Mouse (Mus musculus) adrenal gland (tissue): ENCODE measurements around the gene Nr1i3.

Experiments
- intact Hi-C: fragments of 180-260 bp; cut with DNase I; formaldehyde crosslinking; loops from one replicate; pipeline ENCODE4 v1.15.1; 2025

Nr1i3 gene

DNA sequence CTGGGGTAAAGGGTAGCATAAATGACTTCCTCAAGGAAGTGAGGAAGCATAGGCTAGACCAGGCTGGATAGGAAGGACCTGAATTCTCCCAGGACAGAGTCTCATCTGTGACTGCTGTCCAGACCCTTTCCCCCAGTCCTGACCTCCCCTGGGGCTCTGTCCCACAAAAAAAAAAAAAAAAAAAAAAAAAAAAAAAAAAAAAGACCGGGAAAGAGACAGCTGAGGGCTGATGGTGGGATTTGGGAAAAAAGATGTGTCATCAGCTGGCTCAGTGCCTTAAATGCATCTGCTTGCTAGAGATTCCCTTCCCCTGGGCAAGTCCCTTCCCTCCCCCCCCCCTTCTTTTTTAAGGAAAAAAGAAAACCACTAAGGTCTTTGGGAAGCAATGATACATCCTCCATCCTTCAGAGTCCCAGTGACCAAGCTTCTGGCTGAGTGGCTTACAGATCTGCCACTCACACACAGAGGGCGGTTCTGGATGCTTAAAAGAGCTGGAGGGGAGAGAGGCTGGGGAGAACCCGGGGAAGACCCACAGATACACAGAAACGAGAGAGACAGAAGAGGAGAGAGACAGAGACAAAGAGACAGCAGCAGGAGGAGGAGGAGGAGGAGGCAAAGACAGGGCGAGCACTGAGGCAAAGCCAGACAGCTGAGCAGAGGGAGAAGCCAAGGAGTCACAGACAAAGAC, 36.3 kb downstream of the Nr1i3 start, which contains the start of gene Adamts4:
Gene Adamts4, plus strand, starts transcription at position 509 of the 688 bp plus-strand sequence.
- intact Hi-C loops = no loop called here

DNA sequence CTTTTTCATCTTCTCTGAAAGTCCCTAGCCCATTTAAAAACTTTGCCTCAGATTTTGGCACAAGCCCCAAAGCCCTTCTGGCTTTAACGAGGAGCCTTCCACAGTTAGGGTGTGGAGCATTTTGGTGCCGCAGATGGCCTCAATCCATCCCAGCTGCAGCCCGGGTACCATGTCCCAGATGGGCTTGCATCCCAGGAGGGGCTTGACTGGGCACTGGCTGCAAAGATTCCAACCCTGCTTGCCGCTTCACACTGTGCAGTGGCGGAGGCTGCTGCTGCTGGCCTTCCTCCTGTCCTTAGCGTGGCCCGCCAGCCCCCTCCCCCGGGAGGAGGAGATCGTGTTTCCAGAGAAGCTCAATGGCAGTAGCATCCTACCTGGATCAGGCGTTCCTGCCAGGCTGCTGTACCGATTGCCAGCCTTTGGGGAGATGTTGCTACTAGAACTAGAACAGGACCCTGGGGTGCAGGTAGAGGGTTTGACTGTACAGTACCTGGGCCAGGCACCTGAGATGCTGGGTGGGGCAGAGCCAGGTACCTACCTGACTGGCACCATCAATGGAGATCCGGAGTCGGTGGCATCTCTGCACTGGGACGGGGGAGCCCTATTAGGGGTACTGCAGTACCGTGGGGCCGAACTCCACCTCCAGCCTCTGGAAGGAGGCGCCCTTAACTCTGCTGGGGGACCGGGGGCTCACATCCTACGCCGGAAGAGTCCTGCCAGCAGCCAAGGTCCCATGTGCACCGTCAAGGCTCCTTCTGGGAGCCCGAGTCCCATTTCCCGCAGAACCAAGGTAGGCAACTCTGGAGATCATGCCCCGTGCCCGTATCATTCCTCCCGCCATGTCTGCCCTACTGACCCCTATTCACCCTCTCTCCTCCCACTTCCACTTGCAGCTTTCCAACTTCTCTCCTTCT, 37.2 kb downstream of the Nr1i3 start, which contains the start of gene Ndufs2:
Gene Ndufs2, minus strand, starts transcription at position 709 of the 914 bp plus-strand sequence.
- intact Hi-C loops = no loop called here

DNA sequence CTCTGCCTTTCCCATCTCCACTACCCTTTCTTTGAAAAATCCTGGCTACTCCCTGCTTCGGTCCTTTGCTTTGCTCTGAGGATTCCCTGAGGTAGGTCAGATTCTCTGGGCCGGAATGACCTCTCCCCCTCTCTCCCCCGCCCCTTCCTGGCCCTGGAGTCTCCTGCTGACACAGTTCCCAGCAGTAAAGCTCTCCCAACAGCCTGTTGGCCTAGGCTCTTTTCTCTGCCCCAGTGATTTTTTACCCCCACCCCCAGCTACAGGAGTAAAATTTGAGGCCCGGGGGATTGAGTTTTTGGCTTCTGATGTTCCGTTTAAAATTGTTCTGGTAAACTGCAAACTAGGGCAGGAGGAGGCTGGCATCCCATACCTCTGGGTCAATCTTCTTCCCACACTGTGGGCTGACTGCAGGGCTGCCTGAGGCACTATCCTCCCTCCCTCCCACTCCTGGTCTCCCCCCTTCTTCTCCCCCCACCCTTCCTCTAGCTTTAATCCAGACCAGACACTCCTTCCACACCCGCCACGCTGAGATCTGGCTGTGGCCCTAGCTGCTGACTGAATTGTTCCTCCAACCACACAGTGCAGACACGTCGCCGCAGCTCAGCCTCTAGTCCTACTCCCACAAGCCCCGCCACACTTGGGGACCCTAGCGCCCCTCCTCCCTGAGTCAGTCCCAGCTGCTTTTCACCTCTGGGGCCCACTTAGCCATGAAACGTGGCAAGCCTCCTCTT, 38.0 kb downstream of the Nr1i3 start:
- intact Hi-C loops = no loop called here

DNA sequence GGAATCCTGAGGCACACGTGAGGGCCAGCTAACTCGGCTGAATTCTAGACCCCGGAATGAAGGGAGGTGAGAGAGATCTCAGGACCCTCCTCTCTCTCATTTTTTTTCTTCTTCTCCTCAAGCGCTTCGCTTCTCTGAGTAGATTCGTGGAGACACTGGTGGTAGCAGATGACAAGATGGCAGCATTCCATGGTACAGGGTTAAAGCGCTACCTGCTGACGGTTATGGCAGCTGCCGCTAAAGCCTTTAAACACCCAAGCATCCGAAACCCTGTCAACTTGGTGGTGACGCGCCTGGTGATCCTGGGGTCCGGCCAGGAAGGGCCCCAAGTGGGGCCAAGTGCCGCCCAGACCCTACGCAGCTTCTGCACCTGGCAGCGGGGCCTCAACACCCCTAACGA, 38.6 kb downstream of the Nr1i3 start:
- intact Hi-C loops = no loop called here

DNA sequence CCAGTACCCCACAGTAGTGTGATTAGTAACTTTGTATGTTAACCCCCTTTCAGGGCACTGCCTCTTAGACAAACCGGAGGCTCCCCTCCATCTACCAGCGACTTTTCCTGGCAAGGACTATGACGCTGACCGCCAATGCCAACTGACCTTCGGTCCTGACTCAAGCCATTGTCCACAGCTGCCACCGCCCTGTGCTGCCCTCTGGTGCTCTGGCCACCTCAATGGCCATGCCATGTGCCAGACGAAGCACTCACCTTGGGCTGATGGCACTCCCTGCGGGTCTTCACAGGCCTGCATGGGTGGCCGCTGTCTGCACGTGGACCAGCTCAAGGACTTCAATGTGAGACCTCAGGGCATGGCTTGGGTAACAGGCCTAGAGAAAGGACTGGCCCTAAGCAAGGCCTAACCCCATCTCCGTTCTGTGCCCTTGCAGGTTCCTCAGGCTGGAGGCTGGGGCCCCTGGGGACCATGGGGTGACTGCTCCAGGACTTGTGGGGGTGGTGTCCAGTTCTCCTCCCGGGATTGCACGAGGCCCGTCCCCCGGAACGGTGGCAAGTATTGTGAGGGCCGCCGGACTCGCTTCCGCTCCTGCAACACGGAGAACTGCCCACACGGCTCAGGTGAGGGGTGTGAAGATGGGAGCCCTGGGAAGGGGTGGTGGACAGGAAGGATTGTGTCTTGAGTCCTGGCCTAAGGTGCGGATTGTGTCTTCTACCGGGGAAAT, 42.5 kb downstream of the Nr1i3 start:
- intact Hi-C loops = loop anchor here (2.0 kb wide), 2 partner anchors 137 to 145 kb away; no protein-coding TSS in a partner anchor

DNA sequence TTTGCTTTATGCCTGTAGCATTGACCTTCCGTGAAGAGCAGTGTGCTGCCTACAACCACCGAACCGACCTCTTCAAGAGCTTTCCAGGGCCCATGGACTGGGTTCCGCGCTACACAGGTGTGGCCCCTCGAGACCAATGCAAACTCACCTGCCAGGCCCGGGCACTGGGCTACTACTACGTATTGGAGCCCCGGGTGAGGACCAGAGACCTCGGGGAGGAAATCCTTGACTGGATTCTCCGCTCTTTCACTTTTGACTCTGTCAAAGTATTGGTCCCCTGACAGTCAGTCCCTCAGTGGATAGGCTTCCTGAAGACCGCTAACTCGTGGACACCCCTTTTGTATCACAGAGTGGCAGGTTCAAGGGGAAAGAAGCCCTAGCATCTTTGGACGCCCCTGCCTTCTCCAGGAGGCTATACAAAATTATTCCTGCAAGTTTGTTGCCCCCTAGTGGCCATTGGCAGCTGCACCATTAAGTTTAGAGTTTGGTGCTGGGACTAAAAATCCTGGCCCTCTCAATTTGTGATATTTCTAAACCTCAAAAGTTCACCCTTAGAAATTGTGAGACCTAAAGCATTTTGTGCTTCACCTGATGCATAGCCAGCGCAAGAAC, 43.3 kb downstream of the Nr1i3 start:
- intact Hi-C loops = loop anchor here (1.0 to 2.0 kb wide), 3 partner anchors 35 to 146 kb away; partner anchors contain the start of gene Tomm40l

DNA sequence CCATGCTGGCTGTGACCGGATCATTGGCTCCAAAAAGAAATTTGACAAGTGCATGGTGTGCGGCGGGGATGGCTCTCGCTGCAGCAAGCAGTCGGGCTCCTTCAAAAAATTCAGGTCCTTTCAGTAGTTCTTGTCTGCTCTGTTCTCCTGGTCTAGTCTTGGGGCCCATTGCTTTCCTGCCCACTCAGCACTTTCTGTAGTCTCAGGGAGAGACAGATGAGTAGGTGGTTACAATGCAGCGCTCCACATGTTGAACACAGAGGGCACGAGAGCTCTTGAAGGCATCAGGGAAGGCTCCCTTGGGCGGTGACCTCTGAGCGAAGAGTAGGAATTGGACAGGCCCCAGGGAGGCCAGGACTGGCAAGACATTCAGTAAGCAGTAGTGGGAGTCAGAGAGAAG, 44.0 kb downstream of the Nr1i3 start:
- intact Hi-C loops = loop anchor here (1.0 to 2.0 kb wide), 3 partner anchors 35 to 147 kb away; partner anchors contain the start of gene Tomm40l

DNA sequence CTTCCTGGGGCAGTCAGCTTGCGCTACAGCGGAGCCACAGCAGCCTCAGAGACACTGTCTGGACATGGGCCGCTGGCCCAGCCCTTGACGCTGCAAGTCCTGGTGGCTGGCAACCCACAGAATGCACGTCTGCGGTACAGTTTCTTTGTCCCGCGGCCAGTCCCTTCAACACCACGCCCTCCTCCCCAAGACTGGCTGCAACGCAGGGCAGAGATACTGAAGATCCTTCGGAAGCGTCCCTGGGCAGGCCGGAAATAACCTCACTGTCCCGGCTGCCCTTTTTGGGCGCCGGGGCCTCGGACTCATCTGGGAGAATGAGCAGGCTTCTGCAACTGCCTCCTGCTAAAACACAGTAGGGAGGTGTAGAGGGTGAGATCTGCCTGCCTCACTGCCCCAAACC, 45.2 kb downstream of the Nr1i3 start:
- intact Hi-C loops = no loop called here

DNA sequence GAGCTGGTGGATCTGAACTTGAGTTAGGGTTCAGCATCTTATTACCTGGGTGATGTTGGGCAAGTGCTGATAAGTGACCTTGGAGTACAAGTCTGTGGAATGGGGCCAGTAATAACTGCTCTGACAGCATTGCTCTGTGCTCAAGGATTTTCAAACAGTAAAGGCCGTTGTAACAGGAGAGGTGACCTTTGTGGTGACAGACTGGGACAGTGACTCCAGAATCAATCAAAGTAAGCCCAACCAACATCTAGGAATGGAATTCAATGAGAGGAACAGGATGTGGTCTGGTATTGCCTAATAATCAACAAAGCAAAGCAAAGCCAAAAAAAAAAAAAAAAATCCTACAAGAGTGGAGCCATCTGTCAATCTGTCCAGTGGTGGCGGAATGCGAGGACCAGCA, 46.5 kb downstream of the Nr1i3 start:
- intact Hi-C loops = no loop called here

DNA sequence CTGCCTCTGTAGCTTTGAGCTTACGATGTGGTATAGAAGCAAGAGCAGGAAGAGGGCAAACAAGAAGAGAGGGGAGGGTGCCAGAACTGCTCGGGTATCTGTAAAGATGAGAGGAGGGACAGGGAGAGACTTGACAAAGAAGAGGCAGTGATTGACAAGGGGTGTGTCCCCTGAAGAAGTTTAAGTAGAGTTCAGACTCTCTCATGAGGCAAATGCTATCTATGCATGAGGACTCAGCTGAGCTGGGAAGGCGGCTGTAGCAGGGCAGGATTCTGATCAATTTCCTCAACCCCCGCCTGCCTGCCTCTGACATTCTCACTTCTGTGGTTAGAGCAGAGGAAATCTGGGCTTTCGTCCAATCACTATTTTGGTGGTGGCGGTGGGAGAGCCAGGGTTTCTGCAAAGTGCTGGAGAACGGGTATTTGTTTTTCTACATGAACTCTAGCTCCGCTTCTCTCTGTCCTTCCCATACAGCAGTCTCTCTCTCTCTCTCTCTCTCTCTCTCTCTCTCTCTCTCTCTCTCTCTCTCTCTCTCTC, 48.9 kb downstream of the Nr1i3 start:
- intact Hi-C loops = no loop called here

DNA sequence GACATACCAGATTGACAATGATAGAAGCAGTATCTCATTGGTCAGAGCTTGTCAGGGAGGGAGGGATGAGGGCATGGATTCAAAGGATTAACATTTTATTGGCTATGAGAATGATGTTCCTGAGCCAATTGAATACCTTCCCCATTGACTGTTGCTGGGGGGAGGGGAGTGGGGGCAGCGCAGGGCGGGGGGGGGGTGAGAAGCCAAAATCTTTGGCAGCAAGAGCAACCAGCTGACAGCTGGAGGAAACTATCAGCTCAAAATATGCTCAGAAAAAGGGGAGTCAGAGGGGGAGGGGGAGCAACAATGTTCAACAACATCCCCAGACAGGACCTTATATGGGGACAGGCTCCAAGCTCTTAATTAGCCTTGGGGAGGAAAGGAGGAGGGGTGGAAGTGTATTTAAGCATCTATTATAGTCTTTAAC, 49.4 kb downstream of the Nr1i3 start:
- intact Hi-C loops = no loop called here

DNA sequence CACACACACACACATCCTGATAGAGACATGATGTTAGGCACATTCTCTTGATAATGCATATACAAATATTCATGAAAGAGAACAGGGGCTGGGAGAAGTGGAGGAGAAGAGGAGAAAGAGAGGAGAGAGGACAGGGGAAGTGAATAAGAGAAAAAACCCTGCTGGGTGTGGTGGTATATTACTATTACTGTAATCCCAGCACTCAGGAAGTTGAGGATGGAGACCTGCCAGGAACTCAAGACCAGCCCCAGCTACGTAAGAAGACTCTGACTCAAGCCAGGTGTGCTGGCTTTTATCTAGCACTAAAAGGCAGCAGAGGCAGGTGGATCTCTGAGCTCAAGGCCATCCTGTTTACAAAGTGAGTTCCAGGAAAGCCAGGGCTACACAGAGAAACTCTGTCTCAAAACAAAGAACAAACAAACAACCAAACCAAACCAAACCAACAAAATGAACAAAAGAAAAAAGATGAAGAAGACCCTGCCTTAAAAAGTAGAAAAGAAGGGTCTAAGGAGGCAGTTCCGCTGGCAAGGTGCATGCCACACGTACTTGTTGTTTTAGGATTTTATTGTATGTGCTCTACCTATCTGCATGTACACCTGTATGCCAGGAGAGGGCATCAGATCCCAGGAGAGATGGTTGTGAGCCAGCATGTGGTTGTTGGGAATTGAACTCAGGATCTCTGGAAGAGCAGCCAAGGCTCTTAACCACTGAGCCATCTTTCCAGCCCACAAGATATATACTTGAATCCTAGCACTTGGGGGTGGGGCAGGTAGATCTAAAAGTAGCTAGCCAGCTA, 50.1 kb downstream of the Nr1i3 start:
- intact Hi-C loops = no loop called here

DNA sequence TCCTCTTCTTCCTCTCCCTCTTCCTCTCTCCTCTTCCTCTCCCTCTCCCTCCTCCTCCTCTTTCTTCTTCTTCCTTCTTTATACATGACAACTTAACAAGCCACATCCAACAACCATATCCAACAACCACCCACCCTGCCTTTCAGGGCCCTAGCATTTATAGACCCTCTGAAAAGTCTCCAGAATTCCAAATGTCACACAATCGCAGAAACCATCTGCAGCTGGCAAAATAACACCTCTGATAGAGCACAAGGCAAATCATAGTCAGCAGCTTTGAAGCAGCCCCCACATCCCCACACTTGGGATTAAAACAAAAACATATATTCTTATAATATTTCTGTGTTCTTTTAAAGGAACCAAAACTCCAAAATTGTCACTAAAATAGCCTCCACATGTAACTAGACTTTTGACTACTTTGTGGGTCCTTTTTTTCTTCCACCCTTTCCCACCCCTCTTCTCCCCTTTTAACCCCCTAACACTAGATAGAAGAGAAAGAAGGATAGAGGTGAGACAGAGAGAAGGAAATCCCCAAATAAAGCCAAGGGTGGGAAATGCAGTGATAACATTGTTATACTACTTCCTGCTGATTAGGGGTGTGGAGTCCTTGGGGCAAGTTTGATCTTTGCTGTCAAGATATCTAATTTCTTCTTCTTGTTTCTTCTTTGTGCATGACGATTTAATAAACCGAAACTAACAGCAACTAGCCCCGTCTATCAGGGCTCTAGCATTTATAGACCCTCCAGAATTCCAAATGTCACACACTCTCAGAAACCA, 52.4 kb downstream of the Nr1i3 start:
- intact Hi-C loops = no loop called here

DNA sequence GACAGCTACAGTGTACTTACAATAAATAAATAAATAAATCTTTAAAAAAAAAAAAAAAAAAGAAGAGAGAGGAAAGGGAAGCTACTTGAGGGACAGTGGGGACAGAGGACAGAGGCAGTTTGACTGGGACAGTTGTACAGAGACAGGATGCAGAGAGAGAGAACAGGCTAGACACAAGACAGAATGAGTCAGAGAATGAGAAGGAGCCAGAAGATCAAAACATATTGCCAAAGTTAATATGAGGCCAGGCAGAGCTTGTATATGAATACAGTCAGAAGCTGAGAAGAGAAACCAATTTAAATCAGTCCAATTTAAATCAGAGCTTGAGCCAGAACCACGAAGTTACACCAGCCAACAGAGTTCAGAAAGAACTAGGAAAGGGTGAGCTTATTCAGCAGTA, 54.6 kb downstream of the Nr1i3 start:
- intact Hi-C loops = no loop called here

DNA sequence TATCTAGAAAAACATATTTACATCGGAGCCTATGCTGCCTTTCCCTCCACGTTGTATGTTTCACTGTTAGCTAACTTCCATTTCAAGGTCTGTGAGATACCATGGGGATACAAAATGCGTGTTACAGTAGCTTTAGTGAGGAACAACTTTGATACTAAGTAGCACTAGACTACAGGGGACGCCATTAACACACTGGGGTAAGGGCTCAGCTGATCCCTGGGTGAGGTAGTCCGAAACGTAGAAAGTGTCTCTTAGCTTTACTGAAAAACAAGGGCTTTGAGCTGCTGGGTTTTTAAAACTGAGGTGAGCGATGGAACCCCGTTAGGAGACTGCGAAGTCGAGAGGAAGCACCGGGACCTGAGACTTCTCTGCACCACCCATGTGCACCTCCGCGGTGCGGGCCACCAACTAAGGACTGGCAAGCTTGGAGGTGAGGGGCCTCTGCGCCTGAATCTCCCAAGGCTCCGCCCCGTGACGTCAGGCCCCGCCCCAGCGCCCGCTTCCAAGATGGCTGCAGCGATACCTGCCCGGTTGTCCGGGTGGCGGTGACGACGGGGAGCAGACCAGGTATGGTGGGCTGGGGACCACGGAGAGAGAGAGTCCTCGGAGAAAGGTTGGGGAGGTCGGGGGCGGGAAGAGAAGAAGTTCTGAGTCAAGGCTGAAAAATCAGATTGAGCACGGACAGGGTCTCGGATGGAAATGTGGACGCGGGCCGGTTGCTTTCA, 56.2 kb downstream of the Nr1i3 start, which contains the start of gene B4galt3:
Gene B4galt3, plus strand, starts transcription at position 481 of the 725 bp plus-strand sequence.
- intact Hi-C loops = no loop called here
